In genomic region chr4:142641069-142641468, GRCm38 (mm10) we compare ENCODE assay signal across 14 mouse cellular contexts.
DNase-seq lines count a peak whose midpoint lies in the region; ATAC-seq and TF ChIP-seq lines count a peak whose summit lies in the region.
"Had no signal": no experiment of that assay in that cellular context is flagged by ENCODE, and none has a peak within 500 bp of the region (broad histone marks: within the 10 kb centered on the region; RNA-seq: fewer than 3 reads in every experiment).

No protein-coding gene starts in this region.

- no peak for TF ChIP-seq CTCF in kidney, adult 2 months (conservative IDR thresholded peaks at IDR 0.05; ENCODE audit: insufficient read depth, insufficient read length, low read depth, low read length)
- no peak for TF ChIP-seq CTCF in thymus, adult 2 months (IDR thresholded peaks at IDR 0.05; ENCODE audit: borderline replicate concordance, control insufficient read depth, extremely low read depth, insufficient read depth, low read length, poor library complexity)

- no peaks in the 10 kb centered on the region for H3K27me3 ChIP-seq in kidney, embryonic 15.5 days
- no peaks in the 10 kb centered on the region for H3K27me3 ChIP-seq in kidney, adult 2 months (replicated peaks; ENCODE audit: control insufficient read depth, insufficient read depth, low read length)
- H3K27me3 ChIP-seq in neural tube, embryonic 13.5 days = peaks cover 5% of the 10 kb centered on the region; the same call in 1 of the 2 replicates
- 0 out of 2 replicates have a peak, but pooled peaks cover 3% of the 10 kb centered on the region for H3K27me3 ChIP-seq in neural tube, embryonic 15.5 days (replicated peaks)
- H3K27me3 ChIP-seq in limb, embryonic 12.5 days = no peaks in the 10 kb centered on the region
- no peaks in the 10 kb centered on the region for H3K27me3 ChIP-seq in thymus, adult 2 months (ENCODE audit: control insufficient read depth, insufficient read depth, low read length)
- H3K27me3 ChIP-seq: liver, embryonic 13.5 days; stomach, embryonic 15.5 days had no signal

- H3K9ac ChIP-seq in kidney, embryonic 15.5 days = no peak overlapping the region
- H3K9ac ChIP-seq in neural tube, embryonic 13.5 days = no peak overlapping the region
- no peak overlapping the region for H3K9ac ChIP-seq in neural tube, embryonic 15.5 days (replicated peaks)
- H3K9ac ChIP-seq in limb, embryonic 12.5 days (replicated peaks) = no peak overlapping the region
- H3K9ac ChIP-seq: liver, embryonic 13.5 days; stomach, embryonic 15.5 days had no signal

- H3K27ac ChIP-seq in kidney, embryonic 15.5 days = no peak overlapping the region
- H3K27ac ChIP-seq in kidney, adult 2 months (ENCODE audit: insufficient read depth, low read depth, low read length) = no peak overlapping the region
- H3K27ac ChIP-seq in neural tube, embryonic 13.5 days (replicated peaks) = no peak overlapping the region
- no peak overlapping the region for H3K27ac ChIP-seq in neural tube, embryonic 15.5 days (replicated peaks)
- H3K27ac ChIP-seq in limb, embryonic 12.5 days = no peak overlapping the region
- no peak overlapping the region for H3K27ac ChIP-seq in thymus, adult 2 months (ENCODE audit: control insufficient read depth, insufficient read depth, low read length)
- H3K27ac ChIP-seq: liver, embryonic 13.5 days; stomach, embryonic 15.5 days had no signal

- 0 out of 2 replicates have a peak, but pooled peaks have one; percentile 30 for ATAC-seq in kidney, embryonic 15.5 days (replicated peaks; ENCODE audit: low FRiP score)
- peak; percentile 23 for ATAC-seq in neural tube, embryonic 13.5 days (ENCODE audit: low read depth)
- no peak for ATAC-seq in neural tube, embryonic 15.5 days (ENCODE audit: low FRiP score)
- peak; percentile 57; the same call in 1 of the 2 replicates for ATAC-seq in limb, embryonic 12.5 days (ENCODE audit: insufficient number of reproducible peaks, insufficient read depth, low FRiP score, low TSS enrichment, low read depth)
- no peak for ATAC-seq in megakaryocyte-erythroid progenitor cell, adult 5-6 weeks (replicated peaks; ENCODE audit: low FRiP score, low TSS enrichment, poor library complexity, severe bottlenecking)
- ATAC-seq: forebrain, embryonic 16.5 days had no signal

- no peaks in the 10 kb centered on the region for H3K9me3 ChIP-seq in kidney, embryonic 15.5 days (replicated peaks)
- no peaks in the 10 kb centered on the region for H3K9me3 ChIP-seq in neural tube, embryonic 13.5 days
- no peaks in the 10 kb centered on the region for H3K9me3 ChIP-seq in neural tube, embryonic 15.5 days (replicated peaks)
- no peaks in the 10 kb centered on the region for H3K9me3 ChIP-seq in limb, embryonic 12.5 days
- H3K9me3 ChIP-seq: stomach, embryonic 15.5 days had no signal

- no peak overlapping the region for H3K4me2 ChIP-seq in kidney, embryonic 15.5 days
- H3K4me2 ChIP-seq in neural tube, embryonic 13.5 days = no peak overlapping the region
- H3K4me2 ChIP-seq in neural tube, embryonic 15.5 days = no peak overlapping the region
- no peak overlapping the region for H3K4me2 ChIP-seq in limb, embryonic 12.5 days
- H3K4me2 ChIP-seq: liver, embryonic 13.5 days; stomach, embryonic 15.5 days had no signal

- no peak overlapping the region for H3K4me3 ChIP-seq in kidney, embryonic 15.5 days (replicated peaks)
- H3K4me3 ChIP-seq in kidney, adult 2 months (ENCODE audit: insufficient read depth, low read depth, low read length) = no peak overlapping the region
- H3K4me3 ChIP-seq in neural tube, embryonic 13.5 days = no peak overlapping the region
- no peak overlapping the region for H3K4me3 ChIP-seq in neural tube, embryonic 15.5 days (replicated peaks)
- H3K4me3 ChIP-seq in limb, embryonic 12.5 days (replicated peaks) = no peak overlapping the region
- H3K4me3 ChIP-seq in thymus, adult 2 months (ENCODE audit: control insufficient read depth, insufficient read depth, low read length) = no peak overlapping the region
- H3K4me3 ChIP-seq: liver, embryonic 13.5 days; myocyte; stomach, embryonic 15.5 days had no signal

- TF ChIP-seq POLR2A in kidney, adult 2 months (IDR thresholded peaks at IDR 0.05; ENCODE audit: low read depth, low read length) = no peak
- TF ChIP-seq POLR2A in thymus, adult 2 months (IDR thresholded peaks at IDR 0.05; ENCODE audit: control insufficient read depth, extremely low read depth, insufficient read depth, low read length, poor library complexity) = no peak

- WGBS in kidney, embryonic 15.5 days = 88% methylated on average over 10 of the region's 10 CpGs
- WGBS in kidney, adult 2 months = 86% methylated on average over 10 of the region's 10 CpGs
- WGBS in neural tube, embryonic 13.5 days = 88% methylated on average over 10 of the region's 10 CpGs
- WGBS in neural tube, embryonic 15.5 days = 95% methylated on average over 10 of the region's 10 CpGs
- 91% methylated on average over 10 of the region's 10 CpGs for WGBS in limb, embryonic 12.5 days
- WGBS in thymus, adult 2 months = 89% methylated on average over 10 of the region's 10 CpGs

- H3K36me3 ChIP-seq in kidney, embryonic 15.5 days = no peaks in the 10 kb centered on the region
- no peaks in the 10 kb centered on the region for H3K36me3 ChIP-seq in kidney, adult 2 months (ENCODE audit: control insufficient read depth, insufficient read depth, low read length)
- H3K36me3 ChIP-seq in neural tube, embryonic 13.5 days = no peaks in the 10 kb centered on the region
- no peaks in the 10 kb centered on the region for H3K36me3 ChIP-seq in neural tube, embryonic 15.5 days
- no peaks in the 10 kb centered on the region for H3K36me3 ChIP-seq in limb, embryonic 12.5 days
- no peaks in the 10 kb centered on the region for H3K36me3 ChIP-seq in thymus, adult 2 months (ENCODE audit: control insufficient read depth, insufficient read depth, low read length)
- H3K36me3 ChIP-seq: liver, embryonic 13.5 days; stomach, embryonic 15.5 days had no signal

- no peak for DNase-seq in kidney, adult 2 months
- no peak for DNase-seq in thymus, adult 2 months
- DNase-seq: adrenal gland, adult 8-10 months; embryo, embryonic 11 days; liver, embryonic 13.5 days; right cerebral cortex, postnatal 14 days had no signal

- peaks cover 6% of the 10 kb centered on the region; the same call in 1 of the 2 replicates for H3K4me1 ChIP-seq in kidney, embryonic 15.5 days
- H3K4me1 ChIP-seq in kidney, adult 2 months (ENCODE audit: control insufficient read depth, insufficient read depth, low read length) = no peaks in the 10 kb centered on the region
- peaks cover 12% of the 10 kb centered on the region for H3K4me1 ChIP-seq in neural tube, embryonic 13.5 days (replicated peaks)
- H3K4me1 ChIP-seq in neural tube, embryonic 15.5 days = peaks cover 9% of the 10 kb centered on the region
- H3K4me1 ChIP-seq in limb, embryonic 12.5 days (replicated peaks) = no peaks in the 10 kb centered on the region
- no peaks in the 10 kb centered on the region for H3K4me1 ChIP-seq in thymus, adult 2 months (replicated peaks; ENCODE audit: control insufficient read depth, insufficient read depth, low read length)
- H3K4me1 ChIP-seq: liver, embryonic 13.5 days; stomach, embryonic 15.5 days had no signal

Comparison
In these comparisons a context has a peak if more than half of its experiments do, and no peak if none do; other contexts are left out.
1. ATAC-seq: peak in kidney, embryonic 15.5 days (single experiment), neural tube, embryonic 13.5 days (single experiment) and limb, embryonic 12.5 days (single experiment); none in neural tube, embryonic 15.5 days (single experiment) and megakaryocyte-erythroid progenitor cell, adult 5-6 weeks (single experiment).